Mouse (Mus musculus): ENCODE measurements at regions not wholly inside any gene's neighbourhood (a gene's known extent, or its start where the extent isn't known, plus 50 kb on each side); places are given as distances from the start of the nearest gene placed in this dataset.

GRCm38 (mm10) chr11:18604836-18605235 lies 413.9 kb downstream of the Meis1 start:
- Histone ChIP-seq H3K27ac (ENCODE audit: low read depth) (no peak overlapping the region), H3K4me2 (no peak overlapping the region), H3K36me3 (ENCODE audit: insufficient read depth) (no peaks in the 10 kb centered on the region), H3K4me3 (ENCODE audit: low read depth, low read length) (no peak overlapping the region), H3K27me3 (ENCODE audit: insufficient read depth, low read length) (no peaks in the 10 kb centered on the region), H3K9ac (no peak overlapping the region), H3K9me3 (ENCODE audit: low read depth, low read length) (no peaks in the 10 kb centered on the region), H3K4me1 (ENCODE audit: insufficient read depth) (0 out of 2 replicates have a peak, but pooled peaks cover 4% of the 10 kb centered on the region)
- WGBS, result 63% methylated on average over 6 of the region's 6 CpGs
- no peak for DNase-seq
- ATAC-seq (ENCODE audit: insufficient read depth), result no peak
- no peak for TF ChIP-seq CTCF (IDR thresholded peaks at IDR 0.05; ENCODE audit: low read depth)

- DNase-seq (no peak), ATAC-seq (ENCODE audit: insufficient read depth) (no peak)
- Histone ChIP-seq H3K27me3 (ENCODE audit: insufficient read depth, low read length) (no peaks in the 10 kb centered on the region), H3K9me3 (ENCODE audit: low read depth, low read length) (no peaks in the 10 kb centered on the region), H3K9ac (no peak overlapping the region), H3K27ac (ENCODE audit: low read depth) (no peak overlapping the region), H3K4me3 (ENCODE audit: low read depth, low read length) (no peak overlapping the region), H3K4me1 (ENCODE audit: insufficient read depth) (peaks cover 9% of the 10 kb centered on the region; the same call in 1 of the 2 replicates), H3K4me2 (no peak overlapping the region), H3K36me3 (ENCODE audit: insufficient read depth) (no peaks in the 10 kb centered on the region)
- 57% methylated on average over 6 of the region's 6 CpGs for WGBS
- no peak for TF ChIP-seq CTCF (IDR thresholded peaks at IDR 0.05; ENCODE audit: low read depth)
These were observed 417.1 kb downstream of the Meis1 start for GRCm38 (mm10) chr11:18601568-18602182.

- Histone ChIP-seq H3K4me1 (ENCODE audit: insufficient read depth) (peaks cover 9% of the 10 kb centered on the region; the same call in 1 of the 2 replicates), H3K27ac (ENCODE audit: low read depth) (no peak overlapping the region), H3K9ac (no peak overlapping the region), H3K9me3 (ENCODE audit: low read depth, low read length) (no peaks in the 10 kb centered on the region), H3K27me3 (ENCODE audit: insufficient read depth, low read length) (no peaks in the 10 kb centered on the region), H3K4me2 (no peak overlapping the region), H3K4me3 (ENCODE audit: low read depth, low read length) (no peak overlapping the region), H3K36me3 (ENCODE audit: insufficient read depth) (no peaks in the 10 kb centered on the region)
- DNase-seq (peak; percentile 32), ATAC-seq (ENCODE audit: insufficient read depth) (no peak)
- 42% methylated on average over 3 of the region's 3 CpGs for WGBS
- no peak for TF ChIP-seq CTCF (IDR thresholded peaks at IDR 0.05; ENCODE audit: low read depth)
These were observed 420.4 kb downstream of the Meis1 start for GRCm38 (mm10) chr11:18598349-18598748.

- peak overlapping the region; percentile 31; the same call in 1 of the 2 replicates for H3K27ac ChIP-seq (ENCODE audit: low read depth)
These were observed 421.8 kb downstream of the Meis1 start for GRCm38 (mm10) chr11:18596996-18597395.

GRCm38 (mm10) chr11:18590487-18590886 lies 428.3 kb downstream of the Meis1 start:
- Histone ChIP-seq H3K9ac (no peak overlapping the region), H3K27me3 (ENCODE audit: insufficient read depth, low read length) (no peaks in the 10 kb centered on the region), H3K4me2 (no peak overlapping the region), H3K9me3 (ENCODE audit: low read depth, low read length) (no peaks in the 10 kb centered on the region), H3K4me3 (ENCODE audit: low read depth, low read length) (no peak overlapping the region), H3K4me1 (ENCODE audit: insufficient read depth) (no peaks in the 10 kb centered on the region), H3K36me3 (ENCODE audit: insufficient read depth) (no peaks in the 10 kb centered on the region), H3K27ac (ENCODE audit: low read depth) (peak overlapping the region; percentile 61; the same call in 1 of the 2 replicates)
- DNase-seq, result peak; percentile 66
- 49% methylated on average over 1 of the region's 1 CpGs for WGBS
- peak; percentile 71 for ATAC-seq (ENCODE audit: insufficient read depth)
- TF ChIP-seq CTCF (IDR thresholded peaks at IDR 0.05; ENCODE audit: low read depth), result no peak

More at GRCm38 (mm10) chr11:18596996-18597395, 421.8 kb downstream of the Meis1 start:
- ATAC-seq (ENCODE audit: insufficient read depth) (peak; percentile 83), DNase-seq (peak; percentile 82)
- Histone ChIP-seq H3K36me3 (ENCODE audit: insufficient read depth) (no peaks in the 10 kb centered on the region), H3K4me3 (ENCODE audit: low read depth, low read length) (no peak overlapping the region), H3K4me1 (ENCODE audit: insufficient read depth) (peaks cover 9% of the 10 kb centered on the region; the same call in 1 of the 2 replicates), H3K9me3 (ENCODE audit: low read depth, low read length) (no peaks in the 10 kb centered on the region), H3K9ac (no peak overlapping the region), H3K4me2 (no peak overlapping the region), H3K27me3 (ENCODE audit: insufficient read depth, low read length) (no peaks in the 10 kb centered on the region)
- WGBS, result 34% methylated on average over 4 of the region's 4 CpGs
- TF ChIP-seq CTCF (IDR thresholded peaks at IDR 0.05; ENCODE audit: low read depth), result no peak

- H3K36me3 ChIP-seq (ENCODE audit: insufficient read depth), result no peaks in the 10 kb centered on the region
- no peak overlapping the region for H3K9ac ChIP-seq
- WGBS, result 32% methylated on average over 3 of the region's 3 CpGs
- H3K27me3 ChIP-seq (ENCODE audit: insufficient read depth, low read length), result no peaks in the 10 kb centered on the region
- no peak for TF ChIP-seq CTCF (IDR thresholded peaks at IDR 0.05; ENCODE audit: low read depth)
- H3K9me3 ChIP-seq (ENCODE audit: low read depth, low read length), result no peaks in the 10 kb centered on the region
- 0 out of 2 replicates have a peak, but pooled peaks cover 5% of the 10 kb centered on the region for H3K4me1 ChIP-seq (ENCODE audit: insufficient read depth)
- no peak for ATAC-seq (ENCODE audit: insufficient read depth)
- no peak for DNase-seq
- no peak overlapping the region for H3K4me2 ChIP-seq
- no peak overlapping the region for H3K27ac ChIP-seq (ENCODE audit: low read depth)
- no peak overlapping the region for H3K4me3 ChIP-seq (ENCODE audit: low read depth, low read length)
These were observed 432.3 kb downstream of the Meis1 start for GRCm38 (mm10) chr11:18586468-18586867.

- H3K36me3 ChIP-seq (ENCODE audit: insufficient read depth), result no peaks in the 10 kb centered on the region
- ATAC-seq (ENCODE audit: insufficient read depth), result no peak
These were observed 433.8 kb downstream of the Meis1 start for GRCm38 (mm10) chr11:18585031-18585430.

More at GRCm38 (mm10) chr11:18585031-18585430, 433.8 kb downstream of the Meis1 start:
- Histone ChIP-seq H3K4me1 (ENCODE audit: insufficient read depth) (0 out of 2 replicates have a peak, but pooled peaks cover 11% of the 10 kb centered on the region), H3K27me3 (ENCODE audit: insufficient read depth, low read length) (no peaks in the 10 kb centered on the region), H3K27ac (ENCODE audit: low read depth) (no peak overlapping the region), H3K4me2 (no peak overlapping the region), H3K9me3 (ENCODE audit: low read depth, low read length) (no peaks in the 10 kb centered on the region), H3K4me3 (ENCODE audit: low read depth, low read length) (no peak overlapping the region), H3K9ac (no peak overlapping the region)
- DNase-seq, result no peak
- no peak for TF ChIP-seq CTCF (IDR thresholded peaks at IDR 0.05; ENCODE audit: low read depth)
- WGBS, result 71% methylated on average over 8 of the region's 8 CpGs
